Mouse (Mus musculus): ENCODE measurements around the gene Vmn1r217. TPM values are rescaled to one million over a fixed set of nuclear protein-coding genes. Genes with fewer than 3 reads are reported as not detected.
"Not testable (repeated sequence)": the region's sequence is repeated elsewhere in the genome, so short reads cannot be mapped to it uniquely, and the experiment has no call there.

Vmn1r217 gene
- polyA plus RNA-seq (2015; fragmentation: Nextera tagmentation; extraction: Ambion mirVana) = not detected in 2 replicates

DNA sequence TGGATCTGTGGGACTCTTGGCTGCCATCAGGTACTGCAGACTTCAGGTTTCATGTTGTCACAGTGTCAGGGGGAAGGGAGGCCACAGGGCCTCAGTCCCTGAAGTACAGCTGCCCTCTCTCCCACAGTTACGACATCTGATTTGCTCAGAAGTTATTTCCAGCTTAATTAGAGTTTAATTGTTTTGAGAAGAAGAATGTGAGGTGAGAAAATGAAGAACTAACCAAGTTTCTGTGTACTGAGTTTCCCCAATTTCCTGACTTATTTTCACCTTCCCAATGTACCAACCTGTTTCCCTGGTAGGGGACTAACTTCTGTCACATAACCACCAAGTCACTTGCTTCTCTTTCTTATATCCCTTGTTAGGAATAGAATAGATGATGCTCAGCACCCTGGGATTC lies at the start of gene Vmn1r217:
Gene Vmn1r217, minus strand, starts transcription at position 101 of the 400 bp plus-strand sequence.
- not testable (repeated sequence) for H3K4me3 ChIP-seq; H3K9ac ChIP-seq; H3K36me3 ChIP-seq; H3K27ac ChIP-seq; H3K4me1 ChIP-seq; H3K4me2 ChIP-seq (replicated peaks); ATAC-seq (ENCODE audit: low FRiP score, low read depth); H3K27me3 ChIP-seq; H3K9me3 ChIP-seq
- 68% methylated on average over 1 of the region's 1 CpGs for WGBS

DNA sequence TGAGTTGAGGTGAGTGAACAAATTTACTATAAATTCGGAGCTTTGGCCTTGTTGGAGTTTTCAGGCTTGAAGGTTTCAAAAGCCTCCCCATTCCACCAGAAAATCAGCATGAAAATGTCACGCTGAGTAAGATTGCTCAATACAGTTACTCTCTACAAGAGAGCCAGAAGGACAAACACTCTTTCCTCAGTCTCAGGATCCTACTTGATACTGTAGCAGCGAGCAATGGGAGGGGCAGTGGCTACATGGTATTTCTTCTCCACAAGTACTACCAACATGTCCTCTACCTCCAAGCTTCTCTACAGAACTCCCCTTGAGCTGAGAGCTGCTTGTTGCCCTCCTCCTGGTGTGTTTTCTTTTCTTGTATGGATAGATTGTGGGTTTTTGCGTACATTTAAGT lies 48.4 kb upstream of the Vmn1r217 start:
- H3K27me3 ChIP-seq; H3K9me3 ChIP-seq; H3K4me1 ChIP-seq; H3K9ac ChIP-seq; H3K36me3 ChIP-seq; H3K4me3 ChIP-seq; H3K27ac ChIP-seq; H3K4me2 ChIP-seq (replicated peaks); ATAC-seq (ENCODE audit: low FRiP score, low read depth): not testable (repeated sequence)
- 86% methylated on average over 4 of the region's 4 CpGs for WGBS

DNA sequence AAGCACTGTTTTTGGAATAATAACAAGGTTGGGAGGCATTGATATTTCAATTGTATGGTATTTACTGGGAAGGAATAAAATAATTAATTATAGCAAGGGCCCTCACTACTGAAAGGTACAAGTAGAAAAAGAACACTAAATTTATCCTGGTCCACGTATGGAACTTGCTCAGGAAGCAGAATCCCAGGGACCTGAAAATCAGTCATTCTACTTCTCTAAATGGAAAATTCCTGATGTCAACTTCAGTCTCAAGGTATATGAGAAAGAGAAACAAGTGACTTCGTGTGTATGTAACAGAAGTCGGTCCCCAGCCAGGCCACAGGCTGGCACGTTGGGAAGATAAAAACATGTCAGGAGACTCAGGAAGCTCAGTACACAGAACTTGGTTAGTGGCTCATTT lies 41.0 kb upstream of the Vmn1r217 start, which contains the start of gene Vmn1r219:
Gene Vmn1r219, plus strand, starts transcription at position 301 of the 400 bp plus-strand sequence.
- no peak for ATAC-seq (ENCODE audit: low FRiP score, low read depth)
- no peaks in the 10 kb centered on the region for H3K36me3 ChIP-seq
- H3K4me3 ChIP-seq = no peak within 1 kb of the TSS
- H3K9ac ChIP-seq = no peak within 1 kb of the TSS
- 80% methylated on average over 4 of the region's 4 CpGs for WGBS
- no peaks in the 10 kb centered on the region for H3K27me3 ChIP-seq
- H3K4me2 ChIP-seq (replicated peaks) = no peak within 1 kb of the TSS
- H3K27ac ChIP-seq = no peak within 1 kb of the TSS
- H3K9me3 ChIP-seq = no peaks in the 10 kb centered on the region
- no peaks in the 10 kb centered on the region; the same call in 1 of the 2 replicates for H3K4me1 ChIP-seq

DNA sequence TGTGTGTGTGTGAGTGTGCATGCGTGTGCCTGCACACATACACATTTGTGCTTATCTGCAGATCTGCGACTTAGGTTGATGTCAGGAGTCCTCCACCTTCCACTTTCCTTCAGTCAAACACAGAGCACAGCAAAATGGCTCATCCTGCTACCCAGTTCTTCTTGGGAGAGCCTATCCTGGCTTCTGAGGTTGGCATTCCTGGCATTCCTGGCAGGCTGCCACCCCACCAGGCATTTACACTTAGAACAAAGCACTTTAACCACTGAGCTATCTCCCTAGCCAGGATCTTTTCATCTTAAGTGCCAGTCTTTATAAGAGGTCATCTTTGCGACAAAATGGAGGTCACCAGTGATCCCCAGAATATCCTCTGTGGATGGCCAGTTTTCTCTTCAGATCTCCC lies 39.8 kb upstream of the Vmn1r217 start:
- H3K4me1 ChIP-seq = no peaks in the 10 kb centered on the region; the same call in 1 of the 2 replicates
- no peaks in the 10 kb centered on the region for H3K36me3 ChIP-seq
- H3K4me2 ChIP-seq (replicated peaks) = no peak overlapping the region
- H3K4me3 ChIP-seq = no peak overlapping the region
- WGBS = 62% methylated on average over 3 of the region's 3 CpGs
- ATAC-seq (ENCODE audit: low FRiP score, low read depth) = no peak
- H3K9me3 ChIP-seq = no peaks in the 10 kb centered on the region
- H3K9ac ChIP-seq = no peak overlapping the region
- no peak overlapping the region for H3K27ac ChIP-seq
- no peaks in the 10 kb centered on the region for H3K27me3 ChIP-seq

DNA sequence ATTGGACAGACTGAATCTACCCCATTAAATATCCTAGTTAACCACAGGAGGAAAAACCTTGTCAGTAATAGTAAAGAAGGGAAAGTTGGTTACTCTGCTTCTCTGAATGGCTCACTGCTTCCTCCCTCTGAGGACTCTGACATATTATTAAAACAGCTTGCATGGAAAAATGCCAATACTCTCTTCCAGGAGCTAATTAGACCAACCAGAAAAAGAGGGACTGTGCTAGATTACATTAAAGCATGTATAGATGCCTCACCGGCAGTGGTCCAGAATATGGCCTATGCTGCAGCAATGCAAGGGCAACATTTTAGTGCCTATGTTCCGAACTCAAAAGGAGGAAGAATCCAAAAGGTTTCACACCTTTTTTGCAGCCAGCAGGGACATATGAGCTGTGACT lies 20.9 kb upstream of the Vmn1r217 start:
- H3K9ac ChIP-seq = no peak overlapping the region
- H3K4me1 ChIP-seq = no peaks in the 10 kb centered on the region
- no peaks in the 10 kb centered on the region for H3K9me3 ChIP-seq
- 78% methylated on average over 2 of the region's 2 CpGs for WGBS
- no peak for ATAC-seq (ENCODE audit: low FRiP score, low read depth)
- H3K27ac ChIP-seq = no peak overlapping the region
- no peak overlapping the region for H3K4me3 ChIP-seq
- H3K27me3 ChIP-seq = no peaks in the 10 kb centered on the region
- no peaks in the 10 kb centered on the region for H3K36me3 ChIP-seq
- no peak overlapping the region for H3K4me2 ChIP-seq (replicated peaks)

DNA sequence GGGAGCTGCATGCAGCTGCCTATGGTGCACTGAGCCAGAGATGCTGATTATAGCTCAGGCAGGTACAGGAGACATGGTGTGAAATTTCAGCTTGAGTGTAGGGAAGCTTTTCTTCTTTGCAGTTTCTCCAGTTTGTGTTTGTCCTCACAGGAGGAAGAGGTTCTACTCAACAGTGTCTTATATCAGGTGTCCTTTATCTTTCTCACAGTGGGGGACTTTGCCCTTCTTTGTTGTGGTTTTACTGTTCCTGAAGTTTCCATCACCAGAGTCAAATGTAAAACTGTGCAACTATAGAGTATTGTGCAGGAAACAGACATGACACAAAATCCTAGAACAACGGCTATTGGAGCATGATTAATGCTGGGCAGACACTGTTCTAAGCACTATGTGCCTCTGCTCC lies 15.5 kb upstream of the Vmn1r217 start:
- ATAC-seq (ENCODE audit: low FRiP score, low read depth) = no peak

DNA sequence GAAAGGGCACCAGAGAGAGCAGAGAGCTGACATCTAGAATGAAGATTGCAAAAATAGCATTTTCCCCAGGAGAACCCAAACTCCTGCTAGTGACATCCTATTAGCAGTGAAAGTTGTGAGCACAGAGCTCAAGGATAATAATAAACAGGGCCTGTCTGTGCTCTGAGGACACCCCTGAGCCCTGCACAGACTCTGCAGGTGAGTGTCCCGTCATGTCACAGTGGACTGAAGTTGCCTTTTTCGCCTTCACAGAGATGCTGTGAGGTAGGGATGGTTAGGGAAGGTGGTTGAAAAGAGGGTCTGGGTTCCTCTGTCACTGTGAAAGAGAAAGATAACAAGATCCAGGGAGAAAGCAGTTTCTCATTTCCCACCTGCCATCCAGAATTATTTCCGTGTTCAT lies 15.1 kb upstream of the Vmn1r217 start, which contains the start of gene Vmn1r218:
Gene Vmn1r218, plus strand, starts transcription at position 57 of the 400 bp plus-strand sequence.
- Histone ChIP-seq H3K9ac (no peak within 1 kb of the TSS), H3K27ac (no peak within 1 kb of the TSS), H3K4me3 (no peak within 1 kb of the TSS), H3K36me3 (no peaks in the 10 kb centered on the region), H3K4me2 (replicated peaks) (no peak within 1 kb of the TSS), H3K9me3 (no peaks in the 10 kb centered on the region), H3K27me3 (no peaks in the 10 kb centered on the region), H3K4me1 (no peaks in the 10 kb centered on the region)
- ATAC-seq (ENCODE audit: low FRiP score, low read depth) = no peak
- 68% methylated on average over 3 of the region's 3 CpGs for WGBS

More for the DNA sequence above, 15.5 kb upstream of the Vmn1r217 start:
- Histone ChIP-seq H3K4me3 (no peak overlapping the region), H3K4me2 (replicated peaks) (no peak overlapping the region), H3K27me3 (no peaks in the 10 kb centered on the region), H3K4me1 (no peaks in the 10 kb centered on the region), H3K36me3 (no peaks in the 10 kb centered on the region), H3K27ac (no peak overlapping the region), H3K9me3 (no peaks in the 10 kb centered on the region), H3K9ac (no peak overlapping the region)
- WGBS = 64% methylated on average over 1 of the region's 1 CpGs

DNA sequence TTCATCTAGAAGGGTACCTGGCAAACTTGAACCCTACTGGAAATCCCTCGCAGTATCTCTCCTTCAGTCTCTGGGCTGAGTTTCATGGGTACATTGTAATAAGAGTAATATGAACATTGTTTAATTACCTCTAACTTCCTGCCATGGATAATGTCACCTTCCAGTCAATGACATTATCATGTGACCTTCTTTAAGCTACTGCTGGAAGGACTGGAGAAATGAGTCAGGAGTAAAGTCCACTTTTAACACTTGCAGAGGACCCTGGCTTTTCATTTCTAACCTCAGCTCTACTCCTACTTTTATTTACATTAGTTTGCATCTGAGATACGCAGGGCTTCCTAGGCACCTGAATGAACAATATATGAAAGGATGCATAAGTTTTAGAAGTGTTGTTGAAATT lies 2.6 kb upstream of the Vmn1r217 start:
- Histone ChIP-seq H3K4me1 (no peaks in the 10 kb centered on the region), H3K27ac (no peak overlapping the region), H3K27me3 (no peaks in the 10 kb centered on the region), H3K36me3 (no peaks in the 10 kb centered on the region), H3K9me3 (no peaks in the 10 kb centered on the region), H3K4me3 (no peak overlapping the region), H3K9ac (no peak overlapping the region), H3K4me2 (replicated peaks) (no peak overlapping the region)
- 94% methylated on average over 2 of the region's 2 CpGs for WGBS
- ATAC-seq (ENCODE audit: low FRiP score, low read depth) = no peak

DNA sequence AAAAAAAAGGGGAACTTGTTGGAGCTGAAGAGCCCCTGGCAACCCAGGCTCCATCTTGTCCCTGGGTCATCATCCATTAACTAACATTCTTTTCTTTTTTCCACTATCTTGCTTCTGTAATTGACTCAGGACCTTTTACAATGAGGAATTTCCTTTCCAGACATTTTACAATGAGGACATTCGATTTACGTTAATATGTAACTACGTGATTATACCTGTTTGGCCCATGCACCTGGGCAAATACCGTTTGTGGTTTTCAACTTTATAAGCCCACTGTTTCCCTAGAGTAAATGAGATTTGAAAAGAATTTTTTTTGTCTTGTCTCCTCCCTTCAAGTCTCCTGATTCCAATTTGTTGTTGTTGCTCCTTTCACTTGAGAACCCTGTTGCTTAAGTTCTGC lies 23.6 kb downstream of the Vmn1r217 start:
- no peak overlapping the region for H3K27ac ChIP-seq
- 84% methylated on average over 4 of the region's 4 CpGs for WGBS
- no peaks in the 10 kb centered on the region for H3K27me3 ChIP-seq

DNA sequence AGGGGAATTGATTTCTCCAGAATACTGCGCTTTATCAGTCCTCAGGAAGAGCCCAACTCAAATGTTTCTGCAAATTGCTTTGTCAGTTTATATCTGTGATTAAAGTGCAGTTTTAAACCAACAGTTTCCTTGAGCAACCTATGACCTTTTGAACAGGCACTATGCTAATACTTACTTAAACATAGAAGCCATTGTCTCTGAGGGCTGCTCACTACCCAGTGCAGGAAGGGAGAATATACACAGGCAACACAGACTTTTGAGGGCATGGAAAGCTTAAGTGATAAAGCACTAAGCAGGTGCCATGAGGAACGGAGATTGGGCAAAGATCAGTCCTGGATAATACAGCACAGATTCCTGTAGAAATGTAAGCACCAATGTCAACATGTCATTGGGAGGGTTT lies 48.7 kb downstream of the Vmn1r217 start:
- Histone ChIP-seq H3K36me3 (no peaks in the 10 kb centered on the region), H3K9me3 (no peaks in the 10 kb centered on the region), H3K4me1 (no peaks in the 10 kb centered on the region), H3K4me2 (replicated peaks) (no peak overlapping the region), H3K27ac (no peak overlapping the region), H3K27me3 (no peaks in the 10 kb centered on the region), H3K9ac (no peak overlapping the region), H3K4me3 (no peak overlapping the region)
- 90% methylated on average over 2 of the region's 2 CpGs for WGBS
- ATAC-seq (ENCODE audit: low FRiP score, low read depth) = no peak

More for the DNA sequence above, 23.6 kb downstream of the Vmn1r217 start:
- Histone ChIP-seq H3K4me1 (no peaks in the 10 kb centered on the region), H3K9me3 (no peaks in the 10 kb centered on the region), H3K9ac (no peak overlapping the region), H3K36me3 (no peaks in the 10 kb centered on the region), H3K4me2 (replicated peaks) (no peak overlapping the region), H3K4me3 (no peak overlapping the region)
- no peak for ATAC-seq (ENCODE audit: low FRiP score, low read depth)

DNA sequence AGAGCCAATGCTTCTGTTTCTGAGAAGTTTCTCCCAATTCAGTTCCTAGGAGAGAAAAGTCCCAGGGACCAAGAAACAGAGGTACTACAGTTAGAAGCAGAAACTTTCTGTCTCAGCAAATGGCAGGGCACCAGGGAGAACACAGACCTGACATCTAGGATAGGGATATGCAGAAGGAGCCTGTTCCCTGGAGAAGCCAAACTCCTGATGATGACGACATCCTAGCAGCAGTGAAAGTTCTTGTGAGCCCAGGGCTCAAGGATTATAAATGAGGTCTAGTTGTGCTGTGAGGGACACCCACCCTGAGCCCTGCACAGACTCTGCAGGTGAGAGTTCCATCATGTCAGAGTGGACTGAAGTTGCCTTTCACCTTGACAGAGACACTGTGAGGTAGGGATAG lies 50.3 kb downstream of the Vmn1r217 start, which contains the start of gene Vmn1r215:
Gene Vmn1r215, plus strand, starts transcription at position 301 of the 400 bp plus-strand sequence.
- Histone ChIP-seq H3K27me3 (no peaks in the 10 kb centered on the region), H3K4me3 (no peak within 1 kb of the TSS), H3K4me2 (replicated peaks) (no peak within 1 kb of the TSS), H3K9me3 (no peaks in the 10 kb centered on the region), H3K36me3 (no peaks in the 10 kb centered on the region), H3K9ac (no peak within 1 kb of the TSS), H3K4me1 (no peaks in the 10 kb centered on the region), H3K27ac (no peak within 1 kb of the TSS)
- WGBS = 76% methylated on average over 1 of the region's 1 CpGs
- ATAC-seq (ENCODE audit: low FRiP score, low read depth) = no peak

DNA sequence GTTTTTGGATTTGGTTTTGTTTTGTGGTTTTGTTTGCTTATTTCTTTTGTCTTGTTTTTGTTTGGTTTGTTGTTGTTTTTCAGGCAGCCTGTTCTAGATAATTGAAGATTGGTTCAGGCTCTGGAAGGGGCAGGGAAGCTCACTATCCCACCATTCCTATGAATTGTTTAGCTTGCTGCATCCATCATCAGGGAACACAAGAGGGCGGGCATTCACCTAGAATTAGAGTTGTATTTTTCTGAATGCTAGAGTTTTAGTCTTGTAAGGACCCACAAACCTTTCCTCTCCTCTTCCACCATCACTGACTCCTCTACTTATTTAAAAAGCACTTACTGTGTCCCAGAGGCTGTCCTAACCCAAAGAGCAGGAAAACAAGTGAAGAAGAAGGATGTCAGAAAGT lies 60.2 kb downstream of the Vmn1r217 start:
- H3K36me3 ChIP-seq = no peaks in the 10 kb centered on the region
- H3K4me2 ChIP-seq (replicated peaks) = no peak overlapping the region
- no peaks in the 10 kb centered on the region for H3K27me3 ChIP-seq
- 75% methylated on average over 1 of the region's 1 CpGs for WGBS
- no peak overlapping the region for H3K9ac ChIP-seq
- H3K4me1 ChIP-seq = no peaks in the 10 kb centered on the region
- no peak for ATAC-seq (ENCODE audit: low FRiP score, low read depth)
- H3K9me3 ChIP-seq = no peaks in the 10 kb centered on the region
- H3K4me3 ChIP-seq = no peak overlapping the region
- H3K27ac ChIP-seq = no peak overlapping the region

Data from limb, embryonic 13.5 days (tissue).